Mouse (Mus musculus): ENCODE results near the gene Cyp26c1.

Cyp26c1 gene

GRCm38 (mm10) chr19:37685281-37685680 lies at the start of gene Cyp26c1:
Cyp26c1 (plus strand) TSS chr19:37685581.
- no peak for DNase-seq

GRCm38 (mm10) chr19:37647994-37648393 lies 37.4 kb upstream of the Cyp26c1 start:
- DNase-seq, result no peak

GRCm38 (mm10) chr19:37650526-37650925 lies 34.9 kb upstream of the Cyp26c1 start:
- no peak for DNase-seq

- DNase-seq, result no peak
Observed at GRCm38 (mm10) chr19:37654012-37654411, 31.4 kb upstream of the Cyp26c1 start.

- DNase-seq, result no peak
Observed at GRCm38 (mm10) chr19:37656441-37656840, 28.9 kb upstream of the Cyp26c1 start.

- no peak for DNase-seq
Observed at GRCm38 (mm10) chr19:37665256-37665655, 20.1 kb upstream of the Cyp26c1 start.

- no peak for DNase-seq
Observed at GRCm38 (mm10) chr19:37667855-37668594, 17.4 kb upstream of the Cyp26c1 start.

- no peak for DNase-seq
Observed at GRCm38 (mm10) chr19:37668657-37669056, 16.7 kb upstream of the Cyp26c1 start.

- DNase-seq, result no peak
Observed at GRCm38 (mm10) chr19:37669486-37669885, 15.9 kb upstream of the Cyp26c1 start.

- no peak for DNase-seq
Observed at GRCm38 (mm10) chr19:37673393-37673792, 12.0 kb upstream of the Cyp26c1 start.

GRCm38 (mm10) chr19:37686347-37686746 lies 966 bp downstream of the Cyp26c1 start:
- DNase-seq, result no peak

GRCm38 (mm10) chr19:37686941-37687850 lies 1.8 kb downstream of the Cyp26c1 start:
- no peak for DNase-seq

GRCm38 (mm10) chr19:37689478-37689877 lies 4.1 kb downstream of the Cyp26c1 start:
- no peak for DNase-seq

GRCm38 (mm10) chr19:37690716-37691115 lies 5.3 kb downstream of the Cyp26c1 start:
- no peak for DNase-seq

GRCm38 (mm10) chr19:37692879-37693278 lies 7.5 kb downstream of the Cyp26c1 start:
- DNase-seq, result peak; percentile 28

GRCm38 (mm10) chr19:37695146-37695545 lies 9.8 kb downstream of the Cyp26c1 start:
- DNase-seq, result no peak

- no peak for DNase-seq
Observed at GRCm38 (mm10) chr19:37695762-37696602, 10.6 kb downstream of the Cyp26c1 start.

GRCm38 (mm10) chr19:37696603-37697334 lies 11.4 kb downstream of the Cyp26c1 start:
- no peak for DNase-seq

GRCm38 (mm10) chr19:37697335-37697636 lies 11.9 kb downstream of the Cyp26c1 start:
- DNase-seq, result no peak

GRCm38 (mm10) chr19:37697651-37698272 lies 12.4 kb downstream of the Cyp26c1 start, which contains the start of gene Cyp26a1:
Cyp26a1 (plus strand) TSS chr19:37697798.
- DNase-seq, result no peak

GRCm38 (mm10) chr19:37698273-37699160 lies 13.1 kb downstream of the Cyp26c1 start:
- no peak for DNase-seq
